8 mouse cellular contexts compared by ENCODE assay signal in genomic region chr14:27336208-27337114, GRCm38 (mm10).
DNase-seq lines count a peak whose midpoint lies in the region; ATAC-seq and TF ChIP-seq lines count a peak whose summit lies in the region.

No protein-coding gene starts in this region.

- peak overlapping the region; percentile 97 for H3K4me2 ChIP-seq in embryonic facial prominence, embryonic 13.5 days
- peak overlapping the region; percentile 98 for H3K4me2 ChIP-seq in hindbrain, embryonic 16.5 days (ENCODE audit: low read length)
- H3K4me2 ChIP-seq in liver, postnatal 0 days (ENCODE audit: low read depth, low read length), result peak overlapping the region; percentile 93

- H3K9ac ChIP-seq in embryonic facial prominence, embryonic 13.5 days, result peak overlapping the region; percentile 74
- peak overlapping the region; percentile 75 for H3K9ac ChIP-seq in hindbrain, embryonic 16.5 days (ENCODE audit: low read depth, low read length)
- peak overlapping the region; percentile 88 for H3K9ac ChIP-seq in liver, postnatal 0 days (replicated peaks)

- DNase-seq in layer of hippocampus, postnatal 10 days (ENCODE audit: low spot score in 2 of 2), result peak; percentile 37 to 42
- no peak for DNase-seq in layer of hippocampus, adult 9-10 months (ENCODE audit: low spot score)
- DNase-seq in T-cell, adult 2 months (ENCODE audit: low spot score), result peak; percentile 53
- DNase-seq in liver, postnatal 0 days, result no peak
- peak; percentile 32 for DNase-seq in right cerebral cortex, adult 18-20 months
- DNase-seq in MN1 (ENCODE audit: low spot score), result no peak

- no peak for TF ChIP-seq EP300 in liver, postnatal 0 days (IDR thresholded peaks at IDR 0.05; ENCODE audit: low read depth)

- no peaks in the 10 kb centered on the region for H3K36me3 ChIP-seq in embryonic facial prominence, embryonic 13.5 days
- no peaks in the 10 kb centered on the region for H3K36me3 ChIP-seq in hindbrain, embryonic 16.5 days (ENCODE audit: control insufficient read depth, insufficient read depth, low read length)
- H3K36me3 ChIP-seq in liver, postnatal 0 days (replicated peaks; ENCODE audit: insufficient read depth, low read length), result no peaks in the 10 kb centered on the region

- H3K4me1 ChIP-seq in embryonic facial prominence, embryonic 13.5 days, result peaks cover 25% of the 10 kb centered on the region
- peaks cover 4% of the 10 kb centered on the region for H3K4me1 ChIP-seq in hindbrain, embryonic 16.5 days (ENCODE audit: control insufficient read depth, insufficient read depth, low read depth, low read length)
- peaks cover 20% of the 10 kb centered on the region for H3K4me1 ChIP-seq in liver, postnatal 0 days (ENCODE audit: insufficient read depth)

- 3% methylated on average over 34 of the region's 34 CpGs for WGBS in embryonic facial prominence, embryonic 13.5 days
- WGBS in hindbrain, embryonic 16.5 days, result 4% methylated on average over 33 of the region's 34 CpGs
- 2% methylated on average over 33 of the region's 34 CpGs for WGBS in liver, postnatal 0 days (ENCODE audit: insufficient replicate concordance)

- H3K27ac ChIP-seq in embryonic facial prominence, embryonic 13.5 days, result no peak overlapping the region
- no peak overlapping the region for H3K27ac ChIP-seq in hindbrain, embryonic 16.5 days (ENCODE audit: low read depth, low read length)
- peak overlapping the region; percentile 79 for H3K27ac ChIP-seq in liver, postnatal 0 days (ENCODE audit: low read depth)

- no peaks in the 10 kb centered on the region for H3K9me3 ChIP-seq in embryonic facial prominence, embryonic 13.5 days
- no peaks in the 10 kb centered on the region for H3K9me3 ChIP-seq in hindbrain, embryonic 16.5 days (ENCODE audit: control insufficient read depth, low read length)
- no peaks in the 10 kb centered on the region for H3K9me3 ChIP-seq in liver, postnatal 0 days (ENCODE audit: low read length)

- H3K4me3 ChIP-seq in embryonic facial prominence, embryonic 13.5 days, result peak overlapping the region; percentile 61
- H3K4me3 ChIP-seq in hindbrain, embryonic 16.5 days (ENCODE audit: low read length), result peak overlapping the region; percentile 69
- peak overlapping the region; percentile 79 for H3K4me3 ChIP-seq in liver, postnatal 0 days (ENCODE audit: low read depth, low read length)

- H3K27me3 ChIP-seq in embryonic facial prominence, embryonic 13.5 days, result peaks cover 30% of the 10 kb centered on the region
- H3K27me3 ChIP-seq in hindbrain, embryonic 16.5 days (replicated peaks; ENCODE audit: control insufficient read depth, insufficient read depth, low read length), result peaks cover 5% of the 10 kb centered on the region; the same call in 1 of the 2 replicates
- H3K27me3 ChIP-seq in liver, postnatal 0 days (ENCODE audit: insufficient read depth, low read length), result no peaks in the 10 kb centered on the region

- TF ChIP-seq CTCF in liver, postnatal 0 days (IDR thresholded peaks at IDR 0.05; ENCODE audit: low read depth), result peak; percentile 32

- ATAC-seq in embryonic facial prominence, embryonic 13.5 days (ENCODE audit: insufficient number of reproducible peaks, insufficient read depth, low FRiP score, low TSS enrichment, low read depth), result 0 out of 2 replicates have a peak, but pooled peaks have one; percentile 33
- peak; percentile 71 for ATAC-seq in hindbrain, embryonic 16.5 days
- peak; percentile 49 for ATAC-seq in liver, postnatal 0 days

Comparison
In these comparisons a context has a peak if more than half of its experiments do, and no peak if none do; other contexts are left out.
1. DNase-seq: peak in layer of hippocampus, postnatal 10 days (2 of 2), T-cell, adult 2 months (single experiment) and right cerebral cortex, adult 18-20 months (single experiment); none in layer of hippocampus, adult 9-10 months (single experiment), liver, postnatal 0 days (single experiment) and MN1 (single experiment).
2. Peak in every context shown above with its lines, with median percentiles within 50 percentile points of each other: ATAC-seq, H3K4me2 ChIP-seq, H3K4me3 ChIP-seq and H3K9ac ChIP-seq.